Mouse (Mus musculus) C2C12 (cell line): ENCODE results near the gene Papln. TPM values are rescaled to one million over a fixed set of nuclear protein-coding genes. Genes with fewer than 3 reads are reported as not detected.

Experiments used
- H3K27me3 ChIP-seq: one replicate; pipeline ENCODE4 v1.6.1; 2011; ENCODE audit not compliant: control insufficient read depth, insufficient read depth, insufficient read length
- H3K36me3 ChIP-seq: one replicate; pipeline ENCODE4 v1.6.1; 2011; ENCODE audit not compliant: control insufficient read depth, insufficient read depth
- H3K4me3 ChIP-seq: one replicate; pipeline ENCODE4 v1.5.1; 2011; ENCODE audit warnings: mild to moderate bottlenecking, control low read depth; ENCODE audit not compliant: poor library complexity, insufficient read depth, severe bottlenecking
- H3K79me2 ChIP-seq: one replicate; pipeline ENCODE4 v1.6.1; 2011; ENCODE audit not compliant: control insufficient read depth, insufficient read depth
- H3K79me3 ChIP-seq: one replicate; pipeline ENCODE4 v1.6.1; 2011; ENCODE audit warnings: low read depth, control low read depth
- H3ac ChIP-seq: one replicate; pipeline ENCODE3; 2011; ENCODE audit warnings: low read depth; ENCODE audit not compliant: control insufficient read depth, insufficient read length
- CEBPB ChIP-seq: IDR thresholded peaks from one replicate; pipeline ENCODE4 v1.6.1; 2011; ENCODE audit warnings: low read depth, mild to moderate bottlenecking, control low read depth, moderate library complexity
- CTCF ChIP-seq: IDR thresholded peaks from one replicate; pipeline ENCODE4 v1.5.1; 2011; ENCODE audit not compliant: control insufficient read depth, insufficient read depth, insufficient read length
- FOSL1 ChIP-seq: IDR thresholded peaks from one replicate; pipeline ENCODE4 v1.8.0; 2011; ENCODE audit warnings: mild to moderate bottlenecking, low read length; ENCODE audit not compliant: poor library complexity, insufficient read depth, severe bottlenecking
- MAX ChIP-seq: IDR thresholded peaks from one replicate; pipeline ENCODE4 v1.6.1; 2011; ENCODE audit warnings: mild to moderate bottlenecking, control low read depth
- MYOD1 ChIP-seq: IDR thresholded peaks from one replicate; pipeline ENCODE4 v1.6.1; 2011; ENCODE audit warnings: low read depth; ENCODE audit not compliant: control insufficient read depth, insufficient read length
- MYOG ChIP-seq: IDR thresholded peaks from one replicate; pipeline ENCODE4 v1.6.1; 2011; ENCODE audit not compliant: control insufficient read depth, insufficient read length; ENCODE audit errors: extremely low read depth
- USF1 ChIP-seq: IDR thresholded peaks from one replicate; pipeline ENCODE4 v1.6.1; 2011; ENCODE audit warnings: low read depth, mild to moderate bottlenecking, control low read depth, moderate library complexity
- long read RNA-seq, 2 experiments: library from polyadenylated mRNA; unstranded; transcript quantifications; one replicate each; pipeline ENCODE4 v2.0.0; 2019 to 2020
- polyA plus RNA-seq: library from polyadenylated mRNA; unstranded; fragments of >200 nt; fragmentation: generic; extraction: Trizol; gene quantifications from one replicate; pipeline ENCODE4 v1.2.1, GENCODE M21; 2012; ENCODE audit warnings: missing spikeins

Papln gene
- polyA plus RNA-seq = not detected
- long read RNA-seq, experiment 1 = 0 reads
- long read RNA-seq, experiment 2 = 0 reads

GRCm38 (mm10) chr12:83763311-83764043, at the start of gene Papln:
Gene Papln, plus strand, starts transcription at chr12:83763634.
- H3K79me2 ChIP-seq = no peaks in the 10 kb centered on the region
- H3K27me3 ChIP-seq = no peaks in the 10 kb centered on the region
- no peaks in the 10 kb centered on the region for H3K36me3 ChIP-seq
- no peaks in the 10 kb centered on the region for H3K79me3 ChIP-seq
- no peak within 1 kb of the TSS for H3K4me3 ChIP-seq
- H3ac ChIP-seq = no peak within 1 kb of the TSS
- TF ChIP-seq MYOD1 (no peak), MAX (no peak), CTCF (no peak), USF1 (no peak), FOSL1 (no peak), CEBPB (no peak)

GRCm38 (mm10) chr12:83713749-83714148, 49.7 kb upstream of the Papln start:
- TF ChIP-seq FOSL1 = no peak
- TF ChIP-seq MAX = no peak
- no peak for TF ChIP-seq CEBPB
- TF ChIP-seq USF1 = no peak
- no peak for TF ChIP-seq MYOG
- TF ChIP-seq MYOD1 = no peak
- no peak for TF ChIP-seq CTCF
- H3K27me3 ChIP-seq = no peaks in the 10 kb centered on the region
- peaks cover 46% of the 10 kb centered on the region for H3K36me3 ChIP-seq

DNA sequence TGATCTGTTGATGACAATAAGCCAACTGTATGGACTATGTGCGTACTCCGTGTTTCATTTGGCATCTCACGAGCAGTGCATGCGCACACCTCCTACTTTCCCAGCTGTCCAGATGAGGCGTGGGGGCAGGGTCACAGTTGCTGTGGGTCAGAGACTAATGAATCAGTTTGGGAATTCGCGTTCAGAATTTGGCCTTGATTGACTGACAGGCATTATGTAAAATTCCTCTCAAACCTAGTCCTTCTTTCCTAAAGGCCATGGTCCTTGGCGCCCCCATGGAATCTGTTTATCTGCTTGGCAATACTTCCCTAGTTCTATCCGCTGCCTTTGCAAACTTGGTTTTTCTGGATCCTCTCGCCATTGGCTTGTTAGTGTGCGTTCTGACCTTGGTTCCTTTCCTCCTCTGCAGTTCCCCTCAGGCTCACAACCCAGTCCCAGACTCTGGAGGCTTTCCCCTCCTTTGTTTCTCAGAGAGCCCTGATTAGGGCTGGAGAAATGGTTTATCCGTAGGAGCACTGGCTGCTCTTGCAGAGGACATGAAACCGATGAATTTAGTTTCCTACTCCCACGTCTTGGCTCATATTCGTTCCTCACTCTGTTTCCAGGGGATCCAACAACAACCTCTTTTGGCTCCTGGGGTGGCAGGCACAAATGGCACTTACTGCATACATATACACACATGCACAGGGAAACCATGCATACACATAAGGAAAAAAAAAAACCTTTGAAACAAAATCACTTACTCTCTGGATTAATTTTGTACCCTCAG, 46.8 kb upstream of the Papln start:
- no peaks in the 10 kb centered on the region for H3K79me3 ChIP-seq
- TF ChIP-seq CTCF = no peak
- TF ChIP-seq MYOG = no peak
- TF ChIP-seq MAX = no peak
- TF ChIP-seq MYOD1 = no peak
- no peak for TF ChIP-seq USF1
- TF ChIP-seq CEBPB = no peak
- no peak for TF ChIP-seq FOSL1
- H3K79me2 ChIP-seq = no peaks in the 10 kb centered on the region
- peaks cover 71% of the 10 kb centered on the region for H3K36me3 ChIP-seq
- no peak overlapping the region for H3ac ChIP-seq
- no peaks in the 10 kb centered on the region for H3K27me3 ChIP-seq
- no peak overlapping the region for H3K4me3 ChIP-seq

More at GRCm38 (mm10) chr12:83713749-83714148, 49.7 kb upstream of the Papln start:
- no peak overlapping the region for H3K4me3 ChIP-seq
- H3ac ChIP-seq = no peak overlapping the region
- no peaks in the 10 kb centered on the region for H3K79me2 ChIP-seq
- no peaks in the 10 kb centered on the region for H3K79me3 ChIP-seq

GRCm38 (mm10) chr12:83719431-83719830, 44.0 kb upstream of the Papln start:
- H3K79me2 ChIP-seq = no peaks in the 10 kb centered on the region
- TF ChIP-seq CTCF (no peak), MYOG (no peak), MAX (no peak), FOSL1 (no peak), USF1 (no peak), MYOD1 (no peak), CEBPB (no peak)
- no peaks in the 10 kb centered on the region for H3K79me3 ChIP-seq
- H3K4me3 ChIP-seq = no peak overlapping the region
- no peak overlapping the region for H3ac ChIP-seq
- H3K27me3 ChIP-seq = no peaks in the 10 kb centered on the region
- peaks cover 56% of the 10 kb centered on the region for H3K36me3 ChIP-seq

- TF ChIP-seq CEBPB (no peak), USF1 (no peak), MAX (no peak), CTCF (no peak), FOSL1 (no peak), MYOG (no peak), MYOD1 (no peak)
- H3K4me3 ChIP-seq = no peak overlapping the region
- H3K27me3 ChIP-seq = no peaks in the 10 kb centered on the region
- H3ac ChIP-seq = no peak overlapping the region
- no peaks in the 10 kb centered on the region for H3K79me2 ChIP-seq
- no peaks in the 10 kb centered on the region for H3K79me3 ChIP-seq
- peaks cover 61% of the 10 kb centered on the region for H3K36me3 ChIP-seq
Measured at GRCm38 (mm10) chr12:83721281-83721680, 42.2 kb upstream of the Papln start.
